Mouse (Mus musculus) CH12.LX (cell line): ENCODE measurements around the gene Dchs1.

Experiments
- CHD1 ChIP-seq: IDR thresholded peaks from 2 replicates; pipeline ENCODE4 v1.6.1; 2012; ENCODE audit warnings: low read depth, low read length, improper control_type of control experiment, inconsistent platforms
- CHD2 ChIP-seq: IDR thresholded peaks from 2 replicates; pipeline ENCODE4 v1.6.1; 2011; ENCODE audit warnings: low read length, improper control_type of control experiment
- CTCF ChIP-seq, 2 experiments: IDR thresholded peaks in 1 of 2; conservative IDR thresholded peaks in 1 of 2; 2 replicates each; pipeline ENCODE4 v1.5.1; 2011 to 2012; ENCODE audit warnings: low read depth in 2 of 2, low read length in 2 of 2, improper control_type of control experiment in 1 of 2, inconsistent platforms in 1 of 2, mild to moderate bottlenecking in 1 of 2, moderate library complexity in 1 of 2
- ETS1 ChIP-seq: conservative IDR thresholded peaks from 2 replicates; pipeline ENCODE4 v1.6.1; 2012; ENCODE audit warnings: low read depth, mild to moderate bottlenecking, inconsistent platforms, low read length, improper control_type of control experiment, moderate library complexity
- HCFC1 ChIP-seq: IDR thresholded peaks from 2 replicates; pipeline ENCODE4 v1.6.1; 2012; ENCODE audit warnings: low read depth, mild to moderate bottlenecking, inconsistent platforms, low read length, improper control_type of control experiment
- JUND ChIP-seq: conservative IDR thresholded peaks from 2 replicates; pipeline ENCODE4 v1.6.1; 2011; ENCODE audit warnings: low read depth, low read length, improper control_type of control experiment
- MAFK ChIP-seq: IDR thresholded peaks from 2 replicates; pipeline ENCODE4 v1.6.1; 2011; ENCODE audit warnings: low read length, improper control_type of control experiment; ENCODE audit not compliant: insufficient replicate concordance
- MAX ChIP-seq: IDR thresholded peaks from 2 replicates; pipeline ENCODE4 v1.6.1; 2011; ENCODE audit warnings: low read length, improper control_type of control experiment
- MEF2A ChIP-seq: IDR thresholded peaks from 2 replicates; pipeline ENCODE4 v1.6.1; 2014; ENCODE audit warnings: low read depth, mild to moderate bottlenecking, inconsistent platforms, low read length, improper control_type of control experiment, borderline replicate concordance
- MYC ChIP-seq: IDR thresholded peaks from 2 replicates; pipeline ENCODE4 v1.6.1; 2011; ENCODE audit warnings: low read depth, mild to moderate bottlenecking, improper control_type of control experiment, low read length
- NRF1 ChIP-seq: IDR thresholded peaks from 2 replicates; pipeline ENCODE4 v1.6.1; 2014; ENCODE audit warnings: low read depth, mild to moderate bottlenecking, inconsistent platforms, low read length, improper control_type of control experiment, moderate library complexity
- POLR2AphosphoS2 ChIP-seq: IDR thresholded peaks from 2 replicates; pipeline ENCODE4 v1.6.1; 2011; ENCODE audit warnings: low read depth, low read length, improper control_type of control experiment
- ZC3H11A ChIP-seq: IDR thresholded peaks from 2 replicates; pipeline ENCODE4 v1.6.1; 2012; ENCODE audit warnings: low read depth, mild to moderate bottlenecking, inconsistent platforms, low read length, improper control_type of control experiment
- ZNF384 ChIP-seq: IDR thresholded peaks from 2 replicates; pipeline ENCODE4 v1.6.1; 2012; ENCODE audit warnings: low read depth, low read length, improper control_type of control experiment, inconsistent platforms

- TF ChIP-seq POLR2AphosphoS2 (no peak), JUND (no peak), CTCF (conservative IDR thresholded peaks at IDR 0.05 in 1 of 2, IDR thresholded peaks at IDR 0.05 in 1 of 2; ENCODE audit: low read depth in 2 of 2, low read length in 2 of 2) (peak; percentile 63 to 90), ETS1 (no peak), NRF1 (no peak), MYC (no peak), ZNF384 (no peak), HCFC1 (no peak), CHD2 (no peak), MAX (no peak), ZC3H11A (0 out of 2 replicates have a peak, but pooled peaks have one; percentile 14), MEF2A (no peak), CHD1 (no peak), MAFK (no peak)
Measured at GRCm38 (mm10) chr7:105726144-105726979, 61.1 kb downstream of the Dchs1 start.
